Mouse (Mus musculus): ENCODE data around the gene Bfsp1. TPM values are rescaled to one million over a fixed set of nuclear protein-coding genes. Genes with fewer than 3 reads are reported as not detected.

Bfsp1 gene
- total and polyA plus RNA-seq, 3 experiments: 2.7 to 3.4 TPM; not detected in 1

- Histone ChIP-seq H3K36me3 (ENCODE audit: control insufficient read depth in 1 of 2, insufficient read depth in 2 of 2, low read length in 2 of 2) (peaks cover 0 to 15% of the 10 kb centered on the region in 2 experiments; a peak in 2 of 4 replicates), H3K79me2 (ENCODE audit: control insufficient read depth, insufficient read depth, low read length, poor library complexity) (no peaks in the 10 kb centered on the region), H3K27ac (ENCODE audit: control insufficient read depth, low read depth, low read length) (peak overlapping the region; percentile 51), H3K9ac (ENCODE audit: control insufficient read depth, low read depth, low read length, poor library complexity, severe bottlenecking) (peak overlapping the region; percentile 31), H3K4me1 (ENCODE audit: control insufficient read depth in 1 of 2, insufficient read depth in 2 of 2, low read length in 2 of 2) (peaks cover 8 to 17% of the 10 kb centered on the region in 2 experiments), H3K9me3 (replicated peaks; ENCODE audit: insufficient read depth, low read length) (no peaks in the 10 kb centered on the region), H3K4me3 (ENCODE audit: control insufficient read depth in 1 of 2, insufficient read depth in 1 of 2, low read depth in 2 of 2, low read length in 2 of 2) (peak overlapping the region; percentile 32 to 40), H3K27me3 (ENCODE audit: control insufficient read depth in 1 of 2, insufficient read depth in 2 of 2, low read length in 2 of 2) (no peaks in the 10 kb centered on the region)
- DNase-seq (ENCODE audit: low read depth, low spot score): peak; percentile 74
- TF ChIP-seq GATA1 (IDR thresholded peaks at IDR 0.05; ENCODE audit: low read depth, low read length): peak; percentile 88
- no peak for TF ChIP-seq ZNF384 (IDR thresholded peaks at IDR 0.05; ENCODE audit: low read depth, low read length)
- TF ChIP-seq TBP (IDR thresholded peaks at IDR 0.05; ENCODE audit: low read depth, low read length): no peak
- peak; percentile 19; the same call in 1 of the 2 replicates for TF ChIP-seq TAL1 (IDR thresholded peaks at IDR 0.05; ENCODE audit: low read length)
- no peak for TF ChIP-seq POLR2AphosphoS5 (IDR thresholded peaks at IDR 0.05; ENCODE audit: borderline replicate concordance, low read depth, low read length)
- TF ChIP-seq ZKSCAN1 (IDR thresholded peaks at IDR 0.05; ENCODE audit: low read depth, low read length): no peak
- TF ChIP-seq POLR2A (IDR thresholded peaks at IDR 0.05; ENCODE audit: control insufficient read depth in 1 of 2, insufficient read depth in 1 of 2, low read depth in 1 of 2, low read length in 2 of 2, poor library complexity in 1 of 2): no peak
- TF ChIP-seq RAD21 (IDR thresholded peaks at IDR 0.05; ENCODE audit: low read depth, low read length): no peak
- TF ChIP-seq NRF1 (IDR thresholded peaks at IDR 0.05; ENCODE audit: insufficient read depth, low read depth, low read length, poor library complexity, severe bottlenecking): no peak
- TF ChIP-seq CHD1 (IDR thresholded peaks at IDR 0.05; ENCODE audit: low read depth, low read length): no peak
- TF ChIP-seq UBTF (IDR thresholded peaks at IDR 0.05; ENCODE audit: borderline replicate concordance, insufficient read depth, low read depth, low read length): no peak
- TF ChIP-seq RCOR1 (IDR thresholded peaks at IDR 0.05; ENCODE audit: low read depth, low read length): peak; percentile 31
- TF ChIP-seq JUND (IDR thresholded peaks at IDR 0.05; ENCODE audit: low read depth, low read length): no peak
- 0 out of 2 replicates have a peak, but pooled peaks have one; percentile 30 for TF ChIP-seq MXI1 (IDR thresholded peaks at IDR 0.05; ENCODE audit: low read depth, low read length)
- 0 out of 2 replicates have a peak, but pooled peaks have one; percentile 28 for TF ChIP-seq BHLHE40 (IDR thresholded peaks at IDR 0.05; ENCODE audit: borderline replicate concordance, low read depth, low read length)
- no peak for TF ChIP-seq NELFE (IDR thresholded peaks at IDR 0.05; ENCODE audit: low read depth, low read length)
- peak; percentile 55; the same call in 1 of the 2 replicates for TF ChIP-seq MAZ (IDR thresholded peaks at IDR 0.05; ENCODE audit: low read depth, low read length)
- TF ChIP-seq KAT2A (conservative IDR thresholded peaks at IDR 0.05; ENCODE audit: low read depth, low read length): no peak
- peak; percentile 42; the same call in 1 of the 2 replicates for TF ChIP-seq MYC (IDR thresholded peaks at IDR 0.05; ENCODE audit: low read depth, low read length)
- peak in 1 of 2 experiments; percentile 78; a peak in 2 of 4 replicates for TF ChIP-seq USF2 (IDR thresholded peaks at IDR 0.05; ENCODE audit: borderline replicate concordance in 1 of 2, insufficient read depth in 1 of 2, low read depth in 1 of 2, low read length in 2 of 2)
- TF ChIP-seq MAX (IDR thresholded peaks at IDR 0.05; ENCODE audit: low read length): peak; percentile 89
- TF ChIP-seq ZMIZ1 (IDR thresholded peaks at IDR 0.05; ENCODE audit: low read depth, low read length): no peak
- no peak for TF ChIP-seq MYB (IDR thresholded peaks at IDR 0.05; ENCODE audit: low read depth, low read length)
- peak; percentile 42; the same call in 1 of the 2 replicates for TF ChIP-seq SIN3A (IDR thresholded peaks at IDR 0.05; ENCODE audit: low read length)
- TF ChIP-seq MAFK (IDR thresholded peaks at IDR 0.05; ENCODE audit: borderline replicate concordance, low read depth, low read length): no peak
- TF ChIP-seq ELF1 (IDR thresholded peaks at IDR 0.05; ENCODE audit: low read depth, low read length): no peak
- no peak for TF ChIP-seq POLR2AphosphoS2 (IDR thresholded peaks at IDR 0.05; ENCODE audit: low read length)
- TF ChIP-seq TCF12 (IDR thresholded peaks at IDR 0.05; ENCODE audit: low read depth, low read length): 0 out of 2 replicates have a peak, but pooled peaks have one; percentile 31
- TF ChIP-seq CTCF (IDR thresholded peaks at IDR 0.05 in 2 of 3, conservative IDR thresholded peaks at IDR 0.05 in 1 of 3; ENCODE audit: control insufficient read depth in 1 of 3, insufficient read depth in 1 of 3, low read depth in 2 of 3, low read length in 3 of 3, poor library complexity in 1 of 3, severe bottlenecking in 1 of 3): no peak
- no peak for TF ChIP-seq SMC3 (IDR thresholded peaks at IDR 0.05; ENCODE audit: low read depth, low read length)
- TF ChIP-seq CHD2 (IDR thresholded peaks at IDR 0.05; ENCODE audit: low read length): no peak
- no peak for TF ChIP-seq ZC3H11A (IDR thresholded peaks at IDR 0.05; ENCODE audit: low read depth, low read length)
- peak; percentile 95 for TF ChIP-seq USF1 (IDR thresholded peaks at IDR 0.05; ENCODE audit: low read depth, low read length)
- no peak for TF ChIP-seq HCFC1 (IDR thresholded peaks at IDR 0.05; ENCODE audit: low read depth, low read length)
- TF ChIP-seq MEF2A (IDR thresholded peaks at IDR 0.05; ENCODE audit: extremely low read depth, insufficient replicate concordance, low read depth, low read length, poor library complexity, severe bottlenecking): no peak
- no peak for TF ChIP-seq E2F4 (IDR thresholded peaks at IDR 0.05; ENCODE audit: borderline replicate concordance, low read depth, low read length)
Measured at GRCm38 (mm10) chr2:143870936-143871688, 8.1 kb upstream of the Bfsp1 start.
